Mouse (Mus musculus) G1E (cell line): Measurements from ENCODE around the gene Ktn1. TPM values are rescaled to one million over a fixed set of nuclear protein-coding genes. Genes with fewer than 3 reads are reported as not detected.

Source experiments
- ATAC-seq: 2 replicates; pipeline ENCODE4 v1.8.0; 2016; ENCODE audit warnings: mild to moderate bottlenecking; ENCODE audit not compliant: insufficient number of reproducible peaks, poor library complexity, low FRiP score, severe bottlenecking; ENCODE audit errors: extremely low read depth
- DNase-seq: peaks from one replicate; pipeline ENCODE4 v3.0.0; 2012; ENCODE audit warnings: low spot score
- H3K27me3 ChIP-seq: 2 replicates; pipeline ENCODE4 v1.6.1; 2012; ENCODE audit warnings: mild to moderate bottlenecking, low read length, inconsistent platforms; ENCODE audit not compliant: insufficient read depth
- H3K36me3 ChIP-seq: replicated peaks from 2 replicates; pipeline ENCODE3; 2012; ENCODE audit warnings: mild to moderate bottlenecking, inconsistent platforms
- H3K4me1 ChIP-seq: 2 replicates; pipeline ENCODE4 v1.6.1; 2012; ENCODE audit warnings: low read depth, low read length, inconsistent platforms, mixed read lengths; ENCODE audit not compliant: insufficient read depth
- H3K4me3 ChIP-seq: 2 replicates; pipeline ENCODE4 v1.5.1; 2012; ENCODE audit warnings: low read depth, mild to moderate bottlenecking, inconsistent platforms, low read length, moderate library complexity, mixed read lengths
- H3K9me3 ChIP-seq: replicated peaks from 2 replicates; pipeline ENCODE4 v1.6.1; 2012; ENCODE audit warnings: inconsistent platforms
- CTCF ChIP-seq: IDR thresholded peaks from 2 replicates; pipeline ENCODE4 v1.5.1; 2012; ENCODE audit warnings: low read depth, low read length, inconsistent platforms, mixed read lengths
- GATA1 ChIP-seq: IDR thresholded peaks from 2 replicates; pipeline ENCODE4 v1.6.1; 2012; ENCODE audit warnings: borderline replicate concordance, low read length, inconsistent platforms, mixed read lengths
- GATA2 ChIP-seq: IDR thresholded peaks from 2 replicates; pipeline ENCODE4 v1.6.1; 2012; ENCODE audit warnings: low read depth, low read length, inconsistent platforms, borderline replicate concordance
- POLR2AphosphoS5 ChIP-seq: IDR thresholded peaks from 2 replicates; pipeline ENCODE4 v1.6.1; 2012; ENCODE audit warnings: low read depth, low read length, inconsistent platforms; ENCODE audit not compliant: insufficient replicate concordance
- TAL1 ChIP-seq: conservative IDR thresholded peaks from 2 replicates; pipeline ENCODE4 v1.6.1; 2012; ENCODE audit warnings: low read depth, low read length, inconsistent platforms, mixed read lengths
- polyA plus RNA-seq: library from polyadenylated mRNA; stranded (reverse); fragments of >175 nt; gene quantifications from 2 replicates; pipeline ENCODE4 v1.2.3, GENCODE M21; 2012
- total RNA-seq, 2 experiments: library from RNA; stranded (forward) in 1 of 2; stranded (reverse) in 1 of 2; fragments of 200-1000 nt in 1 of 2; fragments of >200 nt in 1 of 2; fragmentation: Nextera tagmentation in 1 of 2; gene quantifications; 2 replicates each; pipeline ENCODE4 v1.2.3; 2014 to 2017

Gene Ktn1
- total and polyA plus RNA-seq, 3 experiments: 18.6 to 478 (median 206) TPM

GRCm38 (mm10) chr14:47645620-47646019 lies 2.6 kb upstream of the Ktn1 start:
- Histone ChIP-seq H3K9me3 (no peaks in the 10 kb centered on the region), H3K36me3 (no peaks in the 10 kb centered on the region), H3K4me1 (peaks cover 41% of the 10 kb centered on the region), H3K4me3 (no peak overlapping the region), H3K27me3 (no peaks in the 10 kb centered on the region)
- no peak for TF ChIP-seq POLR2AphosphoS5
- no peak for TF ChIP-seq GATA1
- TF ChIP-seq TAL1: no peak
- TF ChIP-seq GATA2: no peak
- TF ChIP-seq CTCF: no peak
- ATAC-seq (no peak), DNase-seq (no peak)

- Histone ChIP-seq H3K4me1 (peaks cover 38% of the 10 kb centered on the region), H3K4me3 (no peak overlapping the region), H3K36me3 (peaks cover under 1% of the 10 kb centered on the region), H3K9me3 (no peaks in the 10 kb centered on the region), H3K27me3 (no peaks in the 10 kb centered on the region)
- no peak for TF ChIP-seq GATA1
- no peak for TF ChIP-seq CTCF
- TF ChIP-seq GATA2: no peak
- no peak for TF ChIP-seq TAL1
- TF ChIP-seq POLR2AphosphoS5: no peak
- ATAC-seq (no peak), DNase-seq (no peak)
Observed at GRCm38 (mm10) chr14:47646246-47646645, 2.0 kb upstream of the Ktn1 start.

- peak; percentile 65 for ATAC-seq
- H3K4me1 ChIP-seq: peaks cover 45% of the 10 kb centered on the region
- TF ChIP-seq TAL1 (peak; percentile 43; the same call in 1 of the 2 replicates), CTCF (no peak)
- H3K36me3 ChIP-seq: peaks cover 3% of the 10 kb centered on the region
- DNase-seq: no peak
- H3K9me3 ChIP-seq: no peaks in the 10 kb centered on the region
- peak overlapping the region; percentile 13; the same call in 1 of the 2 replicates for H3K4me3 ChIP-seq
- no peaks in the 10 kb centered on the region for H3K27me3 ChIP-seq
Observed at GRCm38 (mm10) chr14:47646696-47647516, 1.3 kb upstream of the Ktn1 start.

- Histone ChIP-seq H3K9me3 (no peaks in the 10 kb centered on the region), H3K4me1 (peaks cover 50% of the 10 kb centered on the region), H3K4me3 (peak overlapping the region; percentile 91), H3K36me3 (peaks cover 12% of the 10 kb centered on the region), H3K27me3 (no peaks in the 10 kb centered on the region)
- TF ChIP-seq CTCF (no peak), GATA2 (no peak), GATA1 (no peak), TAL1 (no peak), POLR2AphosphoS5 (no peak)
- ATAC-seq (peak; percentile 10; the same call in 1 of the 2 replicates), DNase-seq (peak; percentile 59)
Observed at GRCm38 (mm10) chr14:47648706-47649630, 720 bp downstream of the Ktn1 start.

- ATAC-seq (no peak), DNase-seq (peak; percentile 28)
- TF ChIP-seq GATA2 (no peak), CTCF (no peak), POLR2AphosphoS5 (no peak), GATA1 (no peak), TAL1 (no peak)
Observed at GRCm38 (mm10) chr14:47649631-47650337, 1.5 kb downstream of the Ktn1 start.

GRCm38 (mm10) chr14:47650338-47650720 lies 2.1 kb downstream of the Ktn1 start:
- TF ChIP-seq CTCF: no peak
- no peak for TF ChIP-seq GATA1
- no peak for TF ChIP-seq POLR2AphosphoS5
- TF ChIP-seq GATA2: no peak
- TF ChIP-seq TAL1: no peak
- DNase-seq (no peak), ATAC-seq (no peak)
- Histone ChIP-seq H3K4me1 (peaks cover 45% of the 10 kb centered on the region), H3K9me3 (no peaks in the 10 kb centered on the region), H3K27me3 (no peaks in the 10 kb centered on the region), H3K4me3 (peak overlapping the region; percentile 91), H3K36me3 (peaks cover 17% of the 10 kb centered on the region)

More at GRCm38 (mm10) chr14:47649631-47650337, 1.5 kb downstream of the Ktn1 start:
- no peaks in the 10 kb centered on the region for H3K27me3 ChIP-seq
- peaks cover 50% of the 10 kb centered on the region for H3K4me1 ChIP-seq
- peaks cover 16% of the 10 kb centered on the region for H3K36me3 ChIP-seq
- H3K4me3 ChIP-seq: peak overlapping the region; percentile 91
- no peaks in the 10 kb centered on the region for H3K9me3 ChIP-seq
